Mouse (Mus musculus) embryonic fibroblast, embryonic 13.5 days (primary cell): ENCODE measurements around the gene Itpr1.

Experiments used
- CTCF ChIP-seq: IDR thresholded peaks from 2 replicates; pipeline ENCODE4 v1.5.1; 2011; ENCODE audit warnings: mild to moderate bottlenecking, control low read depth, low read length, moderate library complexity, borderline replicate concordance; ENCODE audit not compliant: insufficient read depth
- POLR2A ChIP-seq: IDR thresholded peaks from 2 replicates; pipeline ENCODE4 v1.6.1; 2011; ENCODE audit warnings: low read depth, mild to moderate bottlenecking, control low read depth, low read length, moderate library complexity

DNA sequence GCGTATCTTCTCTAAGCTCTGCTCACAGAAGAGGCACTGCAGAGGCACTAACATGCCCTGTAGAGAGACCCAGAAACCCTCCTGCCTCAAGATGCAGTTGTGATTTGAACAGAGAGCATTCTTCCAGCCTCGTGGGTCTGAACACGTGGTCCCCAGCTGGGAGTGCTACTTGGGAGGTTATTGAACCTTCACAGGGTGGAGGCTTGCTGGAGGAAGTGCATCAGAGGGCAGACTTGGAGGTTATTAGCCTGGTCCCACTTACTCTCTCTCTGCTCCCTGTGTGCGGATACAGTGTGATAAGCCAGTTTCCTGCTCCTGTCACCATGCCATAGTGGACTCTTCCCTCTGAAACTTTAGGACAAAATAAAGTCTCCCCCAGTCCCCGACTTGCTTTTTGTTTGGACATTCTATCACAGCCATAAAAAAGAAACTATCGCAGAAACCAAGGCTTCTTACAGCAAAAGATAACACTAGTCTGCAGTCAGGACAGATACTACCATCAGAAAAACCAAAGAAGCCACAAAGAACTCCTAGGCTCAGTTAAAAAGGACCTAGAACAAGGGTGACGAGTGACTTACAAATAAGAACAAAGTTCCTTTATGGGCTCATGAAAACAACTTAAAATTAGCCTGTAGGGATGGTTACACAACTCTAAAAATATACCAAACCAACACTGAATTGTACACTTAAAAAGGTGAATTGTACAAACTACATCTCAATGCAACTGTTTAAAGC lies 44.8 kb upstream of the Itpr1 start:
- TF ChIP-seq POLR2A (no peak), CTCF (no peak)
